Mouse (Mus musculus) embryonic facial prominence, embryonic 10.5 days (tissue): ENCODE data around the gene Trim28. TPM values are rescaled to one million over a fixed set of nuclear protein-coding genes. Genes with fewer than 3 reads are reported as not detected.

Experiments used
- DNase-seq: peaks from one replicate; pipeline ENCODE4 v3.0.0-alpha.2; 2017; ENCODE audit warnings: low spot score
- H3K27ac ChIP-seq: fragments of 300-500 bp; sonication (generic); replicated peaks from 2 replicates; pipeline ENCODE4 v1.5.1; 2016; ENCODE audit warnings: mild to moderate bottlenecking
- H3K27me3 ChIP-seq: fragments of 300-500 bp; sonication (generic); replicated peaks from 2 replicates; pipeline ENCODE4 v1.6.1; 2016; ENCODE audit warnings: low read depth, mild to moderate bottlenecking; ENCODE audit not compliant: poor library complexity, severe bottlenecking
- H3K36me3 ChIP-seq: fragments of 300-500 bp; sonication (generic); replicated peaks from 2 replicates; pipeline ENCODE4 v1.6.1; 2016; ENCODE audit warnings: mild to moderate bottlenecking, moderate library complexity
- H3K4me1 ChIP-seq: fragments of 300-500 bp; sonication (generic); 2 replicates; pipeline ENCODE4 v1.6.1; 2016
- H3K4me3 ChIP-seq: fragments of 300-500 bp; sonication (generic); 2 replicates; pipeline ENCODE4 v1.5.1; 2016; ENCODE audit warnings: mild to moderate bottlenecking, moderate library complexity
- H3K9me3 ChIP-seq: fragments of 300-500 bp; sonication (generic); 2 replicates; pipeline ENCODE4 v1.6.1; 2016; ENCODE audit warnings: mild to moderate bottlenecking
- WGBS: fragments of 180-500 bp; shearing (Covaris S2); methylation state at CpG from one replicate; pipeline ENCODE4 v1.1.7; 2016; 5-methylcytosine and 5-hydroxymethylcytosine counted together
- polyA plus RNA-seq: library from polyadenylated mRNA; unstranded; fragments of >200 nt; fragmentation: Nextera tagmentation; extraction: Ambion mirVana; gene quantifications from 2 replicates; pipeline ENCODE4 v1.2.1, GENCODE M21; 2016

The Trim28 gene
- polyA plus RNA-seq, 1 experiment from 2014 or later = 468 TPM

- DNase-seq = no peak
- Histone ChIP-seq H3K4me1 (peaks cover 31% of the 10 kb centered on the region), H3K36me3 (peaks cover 56% of the 10 kb centered on the region), H3K9me3 (no peaks in the 10 kb centered on the region), H3K4me3 (peak overlapping the region; percentile 99), H3K27me3 (no peaks in the 10 kb centered on the region), H3K27ac (peak overlapping the region; percentile 99)
- 26% methylated on average over 4 of the region's 4 CpGs for WGBS
Observed at GRCm38 (mm10) chr7:13025511-13026112, 26.7 kb downstream of the Trim28 start.

GRCm38 (mm10) chr7:13028986-13029385 is 30.1 kb downstream of the Trim28 start:
- Histone ChIP-seq H3K4me1 (peaks cover 35% of the 10 kb centered on the region), H3K4me3 (no peak overlapping the region), H3K9me3 (no peaks in the 10 kb centered on the region), H3K27ac (no peak overlapping the region), H3K27me3 (no peaks in the 10 kb centered on the region), H3K36me3 (peaks cover 86% of the 10 kb centered on the region)
- WGBS = 96% methylated on average over 4 of the region's 4 CpGs
- no peak for DNase-seq

- WGBS = 75% methylated on average over 5 of the region's 5 CpGs
- no peak for DNase-seq
- Histone ChIP-seq H3K4me3 (no peak overlapping the region), H3K27me3 (no peaks in the 10 kb centered on the region), H3K27ac (no peak overlapping the region), H3K9me3 (no peaks in the 10 kb centered on the region), H3K4me1 (peaks cover 42% of the 10 kb centered on the region), H3K36me3 (peaks cover 90% of the 10 kb centered on the region)
Observed at GRCm38 (mm10) chr7:13031069-13031468, 32.2 kb downstream of the Trim28 start.

GRCm38 (mm10) chr7:13031983-13032382 is 33.1 kb downstream of the Trim28 start:
- 86% methylated on average over 2 of the region's 2 CpGs for WGBS
- peaks cover 85% of the 10 kb centered on the region for H3K36me3 ChIP-seq
- no peaks in the 10 kb centered on the region for H3K9me3 ChIP-seq
- H3K27ac ChIP-seq = no peak overlapping the region
- 0 out of 2 replicates have a peak overlapping the region, but pooled peaks have one; percentile 21 for H3K4me3 ChIP-seq
- no peak for DNase-seq
- peaks cover 42% of the 10 kb centered on the region for H3K4me1 ChIP-seq
- H3K27me3 ChIP-seq = no peaks in the 10 kb centered on the region

GRCm38 (mm10) chr7:13032541-13032940 is 33.6 kb downstream of the Trim28 start:
- Histone ChIP-seq H3K4me1 (peaks cover 39% of the 10 kb centered on the region), H3K9me3 (no peaks in the 10 kb centered on the region), H3K36me3 (peaks cover 80% of the 10 kb centered on the region), H3K27me3 (no peaks in the 10 kb centered on the region), H3K27ac (no peak overlapping the region), H3K4me3 (peak overlapping the region; percentile 84)
- no peak for DNase-seq
- WGBS = 93% methylated on average over 7 of the region's 7 CpGs

- peak overlapping the region; percentile 85 for H3K27ac ChIP-seq
- DNase-seq = no peak
- peaks cover 69% of the 10 kb centered on the region for H3K36me3 ChIP-seq
- H3K4me1 ChIP-seq = peaks cover 39% of the 10 kb centered on the region
- peak overlapping the region; percentile 84 for H3K4me3 ChIP-seq
- no peaks in the 10 kb centered on the region for H3K9me3 ChIP-seq
- no peaks in the 10 kb centered on the region for H3K27me3 ChIP-seq
- WGBS = 55% methylated on average over 13 of the region's 13 CpGs
Observed at GRCm38 (mm10) chr7:13033451-13034147, 34.7 kb downstream of the Trim28 start.

GRCm38 (mm10) chr7:13034148-13034977 is 35.4 kb downstream of the Trim28 start, which contains the start of gene Chmp2a:
TSS of gene Chmp2a (minus strand) at chr7:13034807.
- H3K27ac ChIP-seq = peak within 1 kb of the TSS; percentile 85
- no peaks in the 10 kb centered on the region for H3K27me3 ChIP-seq
- peak within 1 kb of the TSS; percentile 84 for H3K4me3 ChIP-seq
- peak; percentile 98 for DNase-seq
- peaks cover 61% of the 10 kb centered on the region for H3K36me3 ChIP-seq
- WGBS = under 1% methylated on average over 45 of the region's 45 CpGs
- H3K4me1 ChIP-seq = peaks cover 47% of the 10 kb centered on the region
- H3K9me3 ChIP-seq = no peaks in the 10 kb centered on the region

GRCm38 (mm10) chr7:13035211-13035855 is 36.4 kb downstream of the Trim28 start:
- DNase-seq = no peak
- 87% methylated on average over 17 of the region's 17 CpGs for WGBS
- H3K27me3 ChIP-seq = no peaks in the 10 kb centered on the region
- H3K4me1 ChIP-seq = peaks cover 48% of the 10 kb centered on the region
- peak overlapping the region; percentile 84 for H3K4me3 ChIP-seq
- H3K27ac ChIP-seq = peak overlapping the region; percentile 85
- H3K36me3 ChIP-seq = peaks cover 52% of the 10 kb centered on the region
- no peaks in the 10 kb centered on the region for H3K9me3 ChIP-seq

- H3K4me1 ChIP-seq = peaks cover 48% of the 10 kb centered on the region
- no peak for DNase-seq
Observed at GRCm38 (mm10) chr7:13036806-13037205, 37.9 kb downstream of the Trim28 start.

GRCm38 (mm10) chr7:13037366-13037765 is 38.5 kb downstream of the Trim28 start:
- Histone ChIP-seq H3K27ac (peak overlapping the region; percentile 100), H3K9me3 (no peaks in the 10 kb centered on the region), H3K36me3 (peaks cover 31% of the 10 kb centered on the region), H3K27me3 (peaks cover 19% of the 10 kb centered on the region), H3K4me3 (peak overlapping the region; percentile 84), H3K4me1 (peaks cover 48% of the 10 kb centered on the region)
- WGBS = 2% methylated on average over 32 of the region's 33 CpGs
- no peak for DNase-seq

More at GRCm38 (mm10) chr7:13036806-13037205, 37.9 kb downstream of the Trim28 start:
- WGBS = 47% methylated on average over 4 of the region's 4 CpGs
- Histone ChIP-seq H3K36me3 (peaks cover 37% of the 10 kb centered on the region), H3K9me3 (no peaks in the 10 kb centered on the region), H3K4me3 (peak overlapping the region; percentile 84), H3K27me3 (peaks cover 13% of the 10 kb centered on the region), H3K27ac (peak overlapping the region; percentile 100)

GRCm38 (mm10) chr7:13037901-13038555 is 39.1 kb downstream of the Trim28 start, which contains the start of gene Ube2m:
TSS of gene Ube2m (minus strand) at chr7:13038275.
- Histone ChIP-seq H3K9me3 (peaks cover 5% of the 10 kb centered on the region), H3K27ac (peak within 1 kb of the TSS; percentile 100), H3K4me1 (peaks cover 44% of the 10 kb centered on the region), H3K27me3 (peaks cover 25% of the 10 kb centered on the region), H3K4me3 (peak within 1 kb of the TSS; percentile 84), H3K36me3 (peaks cover 25% of the 10 kb centered on the region)
- peak; percentile 99 for DNase-seq
- under 1% methylated on average over 65 of the region's 65 CpGs for WGBS
